Mouse (Mus musculus): ENCODE measurements at regions not wholly inside any gene's neighbourhood (a gene's known extent, or its start where the extent isn't known, plus 50 kb on each side); places are given as distances from the start of the nearest gene placed in this dataset.

DNA sequence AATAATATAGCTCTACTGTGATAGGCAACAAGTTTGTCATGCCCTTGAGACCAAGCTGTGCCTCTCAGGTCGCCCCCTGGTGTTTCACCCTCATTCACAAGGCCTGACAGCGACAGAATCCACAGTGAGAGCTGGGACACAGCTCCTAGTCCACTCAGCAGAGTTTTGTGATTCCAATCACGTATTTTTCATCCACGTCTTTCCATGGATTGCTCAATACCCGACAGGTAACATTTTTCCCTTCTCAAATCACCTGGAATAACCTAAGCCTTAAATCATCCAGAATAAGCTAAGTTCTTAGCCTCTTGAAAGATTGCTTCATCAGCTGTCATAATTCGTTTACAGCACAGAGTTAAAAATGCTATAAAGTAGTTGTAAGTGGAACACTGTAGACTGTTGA lies 211.3 kb downstream of the Ccdc91 start:
- H3K9ac ChIP-seq (replicated peaks; ENCODE audit: low read length) = no peak overlapping the region
- H3K4me1 ChIP-seq (ENCODE audit: insufficient read depth, low read length) = peaks cover 3% of the 10 kb centered on the region; the same call in 1 of the 2 replicates
- WGBS = 68% methylated on average over 6 of the region's 6 CpGs
- H3K4me3 ChIP-seq (ENCODE audit: low read length) = no peak overlapping the region
- no peak overlapping the region for H3K27ac ChIP-seq (ENCODE audit: low read length)
- H3K4me2 ChIP-seq (replicated peaks; ENCODE audit: low read depth, low read length) = no peak overlapping the region
- no peaks in the 10 kb centered on the region for H3K27me3 ChIP-seq (ENCODE audit: insufficient read depth, low read length)
- ATAC-seq (ENCODE audit: low FRiP score, low TSS enrichment) = no peak
- H3K9me3 ChIP-seq (ENCODE audit: low read length) = no peaks in the 10 kb centered on the region
- H3K36me3 ChIP-seq (ENCODE audit: insufficient read depth, low read length) = no peaks in the 10 kb centered on the region

DNA sequence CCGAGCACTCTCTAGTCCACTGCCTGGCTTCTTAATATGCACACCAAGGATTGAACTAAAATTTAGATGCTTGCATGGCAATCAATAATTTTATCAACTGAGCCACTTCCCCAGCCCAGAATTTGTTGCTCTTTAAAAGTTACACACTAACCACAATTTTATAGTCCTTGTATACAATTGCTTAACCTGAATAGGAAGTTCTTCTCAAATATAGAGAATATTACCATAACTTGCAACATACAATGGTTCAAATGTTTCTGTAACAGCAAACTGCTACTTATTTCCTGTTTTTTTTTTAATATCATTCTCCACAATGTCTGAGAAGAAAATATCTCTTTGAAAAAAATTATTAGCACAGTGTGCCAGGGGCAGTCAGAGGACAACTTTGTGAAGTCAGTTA lies 222.6 kb downstream of the Ccdc91 start:
- Histone ChIP-seq H3K4me1 (ENCODE audit: insufficient read depth, low read length) (no peaks in the 10 kb centered on the region), H3K36me3 (ENCODE audit: insufficient read depth, low read length) (no peaks in the 10 kb centered on the region), H3K4me3 (ENCODE audit: low read length) (no peak overlapping the region), H3K9me3 (ENCODE audit: low read length) (no peaks in the 10 kb centered on the region), H3K4me2 (replicated peaks; ENCODE audit: low read depth, low read length) (no peak overlapping the region), H3K27me3 (ENCODE audit: insufficient read depth, low read length) (no peaks in the 10 kb centered on the region), H3K9ac (replicated peaks; ENCODE audit: low read length) (no peak overlapping the region), H3K27ac (ENCODE audit: low read length) (no peak overlapping the region)
- 91% methylated on average over 1 of the region's 1 CpGs for WGBS
- ATAC-seq (ENCODE audit: low FRiP score, low TSS enrichment) = no peak

DNA sequence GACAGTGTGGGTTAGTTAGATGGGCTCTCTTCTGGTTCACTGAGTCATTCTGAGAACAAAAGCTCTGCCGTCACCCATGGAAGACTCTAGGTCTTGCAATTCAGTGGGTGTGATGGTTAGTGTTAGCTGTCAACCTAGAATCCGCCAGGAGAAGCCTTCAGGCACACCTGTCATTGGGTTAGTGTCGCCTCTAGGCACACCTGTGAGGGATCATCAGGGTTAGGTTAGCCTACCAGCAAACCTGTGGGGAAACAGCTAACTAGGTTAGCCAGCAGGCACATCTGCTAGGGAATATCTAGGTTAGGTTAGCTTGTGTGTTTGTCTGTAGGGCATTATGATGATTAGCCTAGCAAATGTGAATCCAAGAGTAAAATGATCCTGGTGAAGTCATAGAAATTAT lies 223.8 kb downstream of the Ccdc91 start:
- 81% methylated on average over 3 of the region's 3 CpGs for WGBS
- Histone ChIP-seq H3K4me2 (replicated peaks; ENCODE audit: low read depth, low read length) (no peak overlapping the region), H3K27me3 (ENCODE audit: insufficient read depth, low read length) (no peaks in the 10 kb centered on the region), H3K4me1 (ENCODE audit: insufficient read depth, low read length) (no peaks in the 10 kb centered on the region), H3K9me3 (ENCODE audit: low read length) (no peaks in the 10 kb centered on the region), H3K36me3 (ENCODE audit: insufficient read depth, low read length) (no peaks in the 10 kb centered on the region), H3K4me3 (ENCODE audit: low read length) (no peak overlapping the region), H3K9ac (replicated peaks; ENCODE audit: low read length) (no peak overlapping the region), H3K27ac (ENCODE audit: low read length) (no peak overlapping the region)
- no peak for ATAC-seq (ENCODE audit: low FRiP score, low TSS enrichment)

DNA sequence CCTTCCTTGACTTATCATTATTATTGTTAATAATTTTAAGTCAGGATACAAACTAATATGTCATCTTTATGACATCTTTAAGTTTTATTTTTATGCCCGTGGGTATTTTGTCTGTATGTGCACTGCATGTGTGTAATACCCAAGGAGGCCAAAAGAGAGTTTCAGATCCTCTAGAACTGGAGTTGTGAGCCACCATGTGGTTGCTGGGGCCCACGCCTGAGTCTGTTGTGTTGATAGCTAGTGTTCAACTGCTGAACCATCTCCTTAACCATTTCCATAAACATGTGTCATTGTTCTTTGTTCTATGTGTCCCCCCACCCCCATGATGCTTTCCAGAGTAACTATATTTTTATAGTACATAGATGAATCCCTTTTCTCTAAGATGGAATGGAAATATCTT lies 225.0 kb downstream of the Ccdc91 start:
- no peak overlapping the region for H3K27ac ChIP-seq (ENCODE audit: low read length)
- no peaks in the 10 kb centered on the region for H3K4me1 ChIP-seq (ENCODE audit: insufficient read depth, low read length)
- H3K9ac ChIP-seq (replicated peaks; ENCODE audit: low read length) = no peak overlapping the region
- no peak overlapping the region for H3K4me2 ChIP-seq (replicated peaks; ENCODE audit: low read depth, low read length)
- H3K4me3 ChIP-seq (ENCODE audit: low read length) = no peak overlapping the region
- no peaks in the 10 kb centered on the region for H3K27me3 ChIP-seq (ENCODE audit: insufficient read depth, low read length)
- H3K36me3 ChIP-seq (ENCODE audit: insufficient read depth, low read length) = no peaks in the 10 kb centered on the region
- no peaks in the 10 kb centered on the region for H3K9me3 ChIP-seq (ENCODE audit: low read length)
- WGBS = 73% methylated on average over 2 of the region's 2 CpGs
- ATAC-seq (ENCODE audit: low FRiP score, low TSS enrichment) = no peak

DNA sequence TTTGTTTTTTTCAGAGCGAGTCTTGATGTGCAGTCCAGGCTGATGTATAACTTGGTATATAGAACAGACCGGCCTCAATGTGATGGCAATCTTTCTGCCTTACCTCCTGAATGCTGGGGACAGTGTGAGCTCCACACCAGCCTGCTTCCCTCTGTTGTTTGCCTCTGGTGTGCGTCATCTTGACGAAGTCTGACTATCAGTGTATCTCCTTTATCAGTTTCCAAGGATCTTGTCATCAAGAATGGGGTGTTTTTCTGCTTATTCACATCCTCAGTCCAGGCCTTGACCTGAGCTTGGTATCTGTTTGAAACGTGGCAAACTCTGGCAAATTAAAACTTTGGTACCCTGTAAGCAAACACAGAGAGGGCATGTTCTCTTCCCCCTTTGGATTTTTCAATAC lies 226.3 kb downstream of the Ccdc91 start:
- Histone ChIP-seq H3K9me3 (ENCODE audit: low read length) (no peaks in the 10 kb centered on the region), H3K36me3 (ENCODE audit: insufficient read depth, low read length) (no peaks in the 10 kb centered on the region), H3K4me3 (ENCODE audit: low read length) (no peak overlapping the region), H3K4me1 (ENCODE audit: insufficient read depth, low read length) (no peaks in the 10 kb centered on the region), H3K27me3 (ENCODE audit: insufficient read depth, low read length) (no peaks in the 10 kb centered on the region), H3K27ac (ENCODE audit: low read length) (no peak overlapping the region), H3K9ac (replicated peaks; ENCODE audit: low read length) (no peak overlapping the region), H3K4me2 (replicated peaks; ENCODE audit: low read depth, low read length) (no peak overlapping the region)
- 80% methylated on average over 5 of the region's 5 CpGs for WGBS
- no peak for ATAC-seq (ENCODE audit: low FRiP score, low TSS enrichment)

DNA sequence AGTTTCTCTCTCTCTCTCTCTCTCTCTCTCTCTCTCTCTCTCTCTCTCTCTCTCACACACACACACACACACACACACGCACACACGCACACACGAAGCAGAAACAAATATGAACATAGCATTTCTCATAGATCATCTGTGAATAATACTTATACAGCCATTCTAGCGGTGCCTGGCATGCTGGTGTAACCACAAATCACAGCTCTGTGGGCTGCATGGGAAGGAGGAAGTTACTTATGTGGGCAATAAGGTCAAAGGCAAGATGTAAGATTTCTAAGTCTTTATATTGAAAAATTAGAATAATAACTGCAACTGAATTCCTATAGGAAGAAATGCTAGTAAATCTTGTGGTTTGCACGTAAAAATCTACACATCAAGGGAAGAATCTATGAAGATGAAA lies 228.7 kb downstream of the Ccdc91 start:
- WGBS = 88% methylated on average over 5 of the region's 5 CpGs
- H3K9me3 ChIP-seq (ENCODE audit: low read length) = no peaks in the 10 kb centered on the region
- no peaks in the 10 kb centered on the region for H3K36me3 ChIP-seq (ENCODE audit: insufficient read depth, low read length)
- no peaks in the 10 kb centered on the region for H3K4me1 ChIP-seq (ENCODE audit: insufficient read depth, low read length)
- no peaks in the 10 kb centered on the region for H3K27me3 ChIP-seq (ENCODE audit: insufficient read depth, low read length)
- no peak overlapping the region for H3K27ac ChIP-seq (ENCODE audit: low read length)
- ATAC-seq (ENCODE audit: low FRiP score, low TSS enrichment) = no peak
- H3K4me3 ChIP-seq (ENCODE audit: low read length) = no peak overlapping the region
- H3K4me2 ChIP-seq (replicated peaks; ENCODE audit: low read depth, low read length) = no peak overlapping the region
- no peak overlapping the region for H3K9ac ChIP-seq (replicated peaks; ENCODE audit: low read length)

DNA sequence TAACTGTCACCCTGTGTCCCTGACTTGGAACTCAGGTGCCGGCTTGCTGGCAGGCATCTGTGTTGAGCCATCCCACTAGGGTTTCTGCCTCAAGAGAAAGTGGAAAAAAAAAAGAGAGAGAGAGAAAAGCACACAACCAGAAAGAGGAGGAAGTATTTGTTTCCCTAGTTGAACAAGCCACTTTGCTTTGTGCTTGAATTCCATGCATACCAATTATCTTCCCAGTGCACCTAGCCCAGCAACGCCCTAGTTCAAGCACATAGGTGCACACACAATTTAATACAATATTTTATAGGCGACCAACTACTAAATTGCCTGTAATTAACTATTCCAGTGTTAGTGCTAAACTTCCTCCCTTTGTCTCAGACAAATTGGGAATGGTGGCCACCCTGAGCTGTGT lies 230.3 kb downstream of the Ccdc91 start:
- H3K9me3 ChIP-seq (ENCODE audit: low read length) = no peaks in the 10 kb centered on the region
- ATAC-seq (ENCODE audit: low FRiP score, low TSS enrichment) = no peak
- no peaks in the 10 kb centered on the region for H3K27me3 ChIP-seq (ENCODE audit: insufficient read depth, low read length)
- 68% methylated on average over 3 of the region's 3 CpGs for WGBS
- H3K4me3 ChIP-seq (ENCODE audit: low read length) = no peak overlapping the region
- H3K27ac ChIP-seq (ENCODE audit: low read length) = no peak overlapping the region
- H3K36me3 ChIP-seq (ENCODE audit: insufficient read depth, low read length) = no peaks in the 10 kb centered on the region
- no peak overlapping the region for H3K4me2 ChIP-seq (replicated peaks; ENCODE audit: low read depth, low read length)
- H3K9ac ChIP-seq (replicated peaks; ENCODE audit: low read length) = no peak overlapping the region
- H3K4me1 ChIP-seq (ENCODE audit: insufficient read depth, low read length) = no peaks in the 10 kb centered on the region

DNA sequence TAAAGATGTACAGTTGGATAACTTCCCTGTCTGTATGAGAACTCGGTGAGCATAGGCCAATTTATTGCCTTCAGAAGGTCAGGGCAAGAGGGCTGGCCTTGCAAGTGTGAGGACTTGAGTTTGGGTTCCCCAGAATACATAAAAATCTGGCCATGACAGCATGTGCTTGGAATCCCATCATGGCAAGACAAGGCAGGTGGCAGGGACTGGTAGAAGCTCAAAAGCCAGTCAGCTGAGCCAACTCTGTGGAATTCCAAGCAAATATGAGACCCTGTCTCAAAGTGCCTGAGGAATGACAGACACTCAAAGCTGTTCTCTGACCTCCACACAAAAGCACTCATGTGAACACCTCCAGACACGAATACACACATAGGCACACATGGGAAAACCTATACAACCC lies 231.1 kb downstream of the Ccdc91 start:
- H3K4me3 ChIP-seq (ENCODE audit: low read length) = no peak overlapping the region
- no peak overlapping the region for H3K4me2 ChIP-seq (replicated peaks; ENCODE audit: low read depth, low read length)
- no peaks in the 10 kb centered on the region for H3K4me1 ChIP-seq (ENCODE audit: insufficient read depth, low read length)
- WGBS = 61% methylated on average over 2 of the region's 2 CpGs
- no peak overlapping the region for H3K9ac ChIP-seq (replicated peaks; ENCODE audit: low read length)
- no peak overlapping the region for H3K27ac ChIP-seq (ENCODE audit: low read length)
- no peak for ATAC-seq (ENCODE audit: low FRiP score, low TSS enrichment)
- no peaks in the 10 kb centered on the region for H3K27me3 ChIP-seq (ENCODE audit: insufficient read depth, low read length)
- H3K36me3 ChIP-seq (ENCODE audit: insufficient read depth, low read length) = no peaks in the 10 kb centered on the region
- no peaks in the 10 kb centered on the region for H3K9me3 ChIP-seq (ENCODE audit: low read length)

DNA sequence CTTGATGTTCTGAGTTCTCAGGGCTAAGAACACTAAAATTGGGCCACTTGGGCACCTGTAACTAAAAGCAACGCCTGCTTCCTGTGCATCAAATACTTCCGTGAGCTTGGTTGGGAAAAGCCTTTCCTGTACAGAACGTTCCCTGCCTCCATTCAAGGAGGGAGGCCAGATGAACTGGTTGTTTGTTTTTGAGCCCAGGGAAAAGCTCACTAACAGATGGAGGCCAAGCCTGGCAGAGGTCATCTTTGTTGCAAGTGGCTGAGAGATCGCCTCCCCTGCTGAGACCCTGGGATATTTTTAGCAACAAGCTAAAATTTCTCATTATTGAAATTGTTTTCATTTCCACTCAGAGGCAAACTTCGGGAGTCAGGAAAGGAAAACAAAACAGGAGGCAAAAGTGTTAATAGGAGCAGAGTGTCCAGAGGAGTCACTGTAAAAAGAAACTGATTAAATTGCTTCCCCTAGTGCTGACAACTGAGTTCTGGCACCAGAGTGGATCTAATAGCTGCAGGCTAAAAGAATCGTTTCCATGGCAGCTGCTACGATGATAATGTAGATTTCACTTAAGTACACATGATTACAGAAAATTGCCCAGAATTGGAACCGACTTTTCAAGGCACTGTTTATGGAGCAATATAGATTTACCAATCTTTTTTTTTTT lies 242.6 kb downstream of the Ccdc91 start:
- peaks cover 12% of the 10 kb centered on the region; the same call in 1 of the 2 replicates for H3K4me1 ChIP-seq (ENCODE audit: insufficient read depth, low read length)
- H3K9me3 ChIP-seq (ENCODE audit: low read length) = no peaks in the 10 kb centered on the region
- H3K27me3 ChIP-seq (ENCODE audit: insufficient read depth, low read length) = no peaks in the 10 kb centered on the region
- no peaks in the 10 kb centered on the region for H3K36me3 ChIP-seq (ENCODE audit: insufficient read depth, low read length)
- no peak overlapping the region for H3K4me2 ChIP-seq (replicated peaks; ENCODE audit: low read depth, low read length)
- ATAC-seq (ENCODE audit: low FRiP score, low TSS enrichment) = no peak
- H3K4me3 ChIP-seq (ENCODE audit: low read length) = no peak overlapping the region
- H3K27ac ChIP-seq (ENCODE audit: low read length) = peak overlapping the region; percentile 11
- no peak overlapping the region for H3K9ac ChIP-seq (replicated peaks; ENCODE audit: low read length)
- 24% methylated on average over 8 of the region's 8 CpGs for WGBS

DNA sequence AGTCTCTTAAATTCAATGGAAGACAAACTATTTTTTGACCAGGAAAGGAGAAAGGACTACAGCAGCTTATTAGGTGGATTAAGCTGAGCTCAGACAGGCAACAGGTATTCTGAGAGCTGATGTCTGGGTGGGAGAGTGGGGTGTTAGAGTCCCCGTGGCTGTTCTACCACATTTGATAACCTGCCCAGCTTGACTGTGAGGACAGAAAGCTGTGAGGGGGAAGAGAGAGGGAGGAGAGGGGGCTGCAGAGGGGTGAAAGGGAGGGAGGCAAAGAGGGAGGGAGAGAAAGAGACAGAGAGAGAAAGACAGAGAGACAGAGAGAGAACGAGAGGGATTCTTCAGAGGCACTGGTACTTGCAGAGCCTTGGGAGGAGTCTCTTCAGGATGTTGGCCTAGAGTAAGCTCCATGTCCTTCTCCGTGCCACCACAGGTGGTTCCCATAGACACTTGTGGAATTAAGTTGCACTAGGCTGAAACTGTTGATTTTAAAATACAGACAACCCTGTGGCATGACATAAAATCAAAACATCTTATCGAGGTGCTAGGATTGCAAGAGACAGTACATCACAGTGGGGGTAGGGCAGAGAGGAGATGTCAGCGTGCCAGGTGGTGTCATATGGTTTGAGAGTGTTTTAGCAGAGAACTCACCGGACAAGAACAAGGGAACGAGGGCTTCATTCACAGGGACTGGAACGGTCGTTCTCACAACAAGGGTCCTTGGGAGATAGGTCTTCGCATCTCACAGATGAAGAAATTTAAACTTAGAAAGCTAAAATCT lies 243.3 kb downstream of the Ccdc91 start:
- H3K27me3 ChIP-seq (ENCODE audit: insufficient read depth, low read length) = no peaks in the 10 kb centered on the region
- H3K9ac ChIP-seq (replicated peaks; ENCODE audit: low read length) = no peak overlapping the region
- H3K4me2 ChIP-seq (replicated peaks; ENCODE audit: low read depth, low read length) = no peak overlapping the region
- no peaks in the 10 kb centered on the region for H3K36me3 ChIP-seq (ENCODE audit: insufficient read depth, low read length)
- 63% methylated on average over 10 of the region's 10 CpGs for WGBS
- ATAC-seq (ENCODE audit: low FRiP score, low TSS enrichment) = peak; percentile 27; the same call in 1 of the 2 replicates
- H3K27ac ChIP-seq (ENCODE audit: low read length) = no peak overlapping the region
- peaks cover 12% of the 10 kb centered on the region; the same call in 1 of the 2 replicates for H3K4me1 ChIP-seq (ENCODE audit: insufficient read depth, low read length)
- H3K4me3 ChIP-seq (ENCODE audit: low read length) = no peak overlapping the region
- no peaks in the 10 kb centered on the region for H3K9me3 ChIP-seq (ENCODE audit: low read length)

Measured in kidney, embryonic 16.5 days (tissue).